Mouse (Mus musculus) heart, adult 2 months (tissue): ENCODE measurements at regions not wholly inside any gene's neighbourhood (a gene's known extent, or its start where the extent isn't known, plus 50 kb on each side); places are given as distances from the start of the nearest gene placed in this dataset.

Experiments
- DNase-seq, 2 experiments: peaks; one replicate each; pipeline ENCODE4 v3.0.0; 2021
- H3K27ac ChIP-seq: fragments of 200-600 bp; 2 replicates; pipeline ENCODE4 v1.8.1; 2022
- H3K27me3 ChIP-seq: fragments of 200-500 bp; 2 replicates; pipeline ENCODE4 v1.6.1; 2012; ENCODE audit warnings: mild to moderate bottlenecking, low read length, inconsistent platforms, mixed read lengths; ENCODE audit not compliant: control insufficient read depth, insufficient read depth
- H3K36me3 ChIP-seq: fragments of 200-500 bp; 2 replicates; pipeline ENCODE4 v1.6.1; 2012; ENCODE audit warnings: low read length, inconsistent platforms; ENCODE audit not compliant: control insufficient read depth, insufficient read depth
- H3K4me1 ChIP-seq: fragments of 200-500 bp; 2 replicates; pipeline ENCODE4 v1.6.1; 2011; ENCODE audit warnings: low read length; ENCODE audit not compliant: control insufficient read depth, insufficient read depth
- H3K4me3 ChIP-seq: fragments of 200-600 bp; 2 replicates; pipeline ENCODE4 v1.8.1; 2022
- H3K79me2 ChIP-seq: fragments of 200-500 bp; replicated peaks from 2 replicates; pipeline ENCODE4 v1.6.1; 2012; ENCODE audit warnings: mild to moderate bottlenecking, inconsistent platforms, low read length, moderate library complexity, mixed read lengths; ENCODE audit not compliant: control insufficient read depth, insufficient read depth
- H3K9ac ChIP-seq: fragments of 200-500 bp; 2 replicates; pipeline ENCODE4 v1.6.1; 2012; ENCODE audit warnings: low read depth, mild to moderate bottlenecking, control low read depth, inconsistent platforms, low read length, mixed read lengths
- CTCF ChIP-seq: fragments of 200-600 bp; IDR thresholded peaks from 2 replicates; pipeline ENCODE4 v1.8.1; 2022; ENCODE audit warnings: antibody characterized with exemption, mild to moderate bottlenecking, moderate library complexity
- EP300 ChIP-seq: fragments of 200-500 bp; IDR thresholded peaks from 2 replicates; pipeline ENCODE4 v1.6.1; 2011; ENCODE audit warnings: low read depth, low read length, control low read depth; ENCODE audit not compliant: insufficient read depth
- POLR2A ChIP-seq: fragments of 200-500 bp; IDR thresholded peaks from 2 replicates; pipeline ENCODE4 v1.6.1; 2011; ENCODE audit warnings: mild to moderate bottlenecking, low read depth, low read length, control low read depth; ENCODE audit not compliant: insufficient read depth
- WGBS: fragments of 180-500 bp; shearing (Covaris S2); methylation state at CpG from one replicate; pipeline ENCODE4 v1.1.7; 2018; 5-methylcytosine and 5-hydroxymethylcytosine counted together
- intact Hi-C: fragments of 180-260 bp; cut with DNase I; formaldehyde crosslinking; loops from one replicate; pipeline ENCODE4 v1.15.1; 2025

DNA sequence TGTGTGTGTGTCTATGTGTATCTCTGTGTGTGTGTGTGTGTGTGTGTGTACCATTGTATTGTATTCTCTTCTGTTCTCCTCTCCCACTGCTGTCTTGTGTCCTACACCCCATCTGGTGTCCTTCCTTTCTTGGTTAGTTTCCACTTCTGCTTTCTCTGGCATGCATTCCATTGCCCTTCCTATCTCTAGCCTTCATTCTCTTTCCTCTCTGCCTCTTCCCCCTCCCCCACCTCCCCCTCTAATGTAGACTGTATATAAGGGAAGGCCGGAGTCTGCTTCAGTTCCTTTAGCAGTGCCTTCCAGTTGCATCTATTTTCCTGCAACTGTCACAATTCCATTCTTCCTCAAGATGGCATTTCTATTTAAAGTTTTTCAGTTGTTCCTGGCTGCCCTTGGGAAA is 161.5 kb upstream of the Rxfp2 start:
- H3K27ac ChIP-seq, result no peak overlapping the region
- no peak for DNase-seq
- H3K27me3 ChIP-seq, result no peaks in the 10 kb centered on the region; the same call in 1 of the 2 replicates
- no peak overlapping the region for H3K4me3 ChIP-seq
- no peaks in the 10 kb centered on the region for H3K79me2 ChIP-seq
- H3K36me3 ChIP-seq, result no peaks in the 10 kb centered on the region
- H3K4me1 ChIP-seq, result no peaks in the 10 kb centered on the region
- intact Hi-C loops, result no loop called here
- WGBS, result 38% methylated on average over 1 of the region's 1 CpGs
- TF ChIP-seq POLR2A (no peak), EP300 (no peak), CTCF (no peak)
- H3K9ac ChIP-seq, result no peak overlapping the region

DNA sequence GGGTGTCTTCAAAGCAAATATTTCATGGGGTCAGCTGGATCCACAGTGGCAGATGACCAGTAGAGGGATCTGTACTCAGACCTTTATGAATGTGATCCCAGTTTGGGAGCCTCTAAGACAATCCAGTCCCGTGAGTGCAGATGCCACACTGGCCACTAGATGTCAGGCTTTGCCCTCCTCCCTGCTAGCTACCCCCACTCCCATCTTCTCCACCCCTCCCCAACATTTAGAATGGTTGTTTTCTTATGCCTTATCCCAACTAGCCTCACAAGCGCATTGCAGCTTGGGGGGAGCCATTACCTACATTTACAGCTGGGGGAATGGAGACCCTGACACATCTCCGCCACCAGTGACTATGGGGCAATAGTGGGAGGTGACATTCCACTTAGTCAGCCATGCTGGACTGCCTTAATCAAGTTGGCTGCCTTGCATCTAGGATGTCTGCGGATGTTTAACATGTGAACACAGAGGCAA is 156.9 kb upstream of the Rxfp2 start:
- H3K27ac ChIP-seq, result no peak overlapping the region
- peak; percentile 44 to 71 for DNase-seq
- 31% methylated on average over 4 of the region's 4 CpGs for WGBS
- TF ChIP-seq EP300 (peak; percentile 61; the same call in 1 of the 2 replicates), POLR2A (no peak), CTCF (peak; percentile 91)
- H3K9ac ChIP-seq, result no peak overlapping the region
- no peaks in the 10 kb centered on the region for H3K36me3 ChIP-seq
- H3K4me3 ChIP-seq, result no peak overlapping the region
- no peaks in the 10 kb centered on the region for H3K4me1 ChIP-seq
- intact Hi-C loops, result loop anchor here (1.0 kb wide), 2 partner anchors 122 to 160 kb away; no protein-coding TSS in a partner anchor
- no peaks in the 10 kb centered on the region for H3K27me3 ChIP-seq
- H3K79me2 ChIP-seq, result no peaks in the 10 kb centered on the region

DNA sequence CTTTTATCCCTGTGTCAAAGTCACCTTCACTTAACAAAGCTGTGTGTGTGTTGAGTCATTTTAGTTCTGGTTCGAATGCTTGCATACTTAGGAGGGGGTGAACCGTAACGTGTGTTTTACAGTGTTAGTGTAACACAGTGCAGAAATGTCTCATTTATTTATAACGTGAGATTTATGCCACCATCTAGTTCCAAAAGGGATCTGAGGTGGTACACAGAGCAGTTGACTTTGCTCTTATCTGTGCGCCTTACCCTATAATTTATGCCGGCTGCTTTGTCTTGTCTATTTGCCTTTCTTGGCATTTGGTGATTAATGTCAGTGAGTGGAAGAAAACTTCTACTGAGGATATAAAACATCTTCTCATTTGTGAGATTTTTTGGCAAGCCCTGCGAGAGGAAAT is 150.5 kb upstream of the Rxfp2 start:
- no peaks in the 10 kb centered on the region for H3K79me2 ChIP-seq
- intact Hi-C loops, result no loop called here
- no peak for TF ChIP-seq CTCF
- no peaks in the 10 kb centered on the region for H3K27me3 ChIP-seq
- DNase-seq, result no peak
- no peak overlapping the region for H3K27ac ChIP-seq
- H3K4me1 ChIP-seq, result no peaks in the 10 kb centered on the region
- no peak overlapping the region for H3K4me3 ChIP-seq
- no peaks in the 10 kb centered on the region for H3K36me3 ChIP-seq
- 72% methylated on average over 7 of the region's 7 CpGs for WGBS
- H3K9ac ChIP-seq, result no peak overlapping the region

DNA sequence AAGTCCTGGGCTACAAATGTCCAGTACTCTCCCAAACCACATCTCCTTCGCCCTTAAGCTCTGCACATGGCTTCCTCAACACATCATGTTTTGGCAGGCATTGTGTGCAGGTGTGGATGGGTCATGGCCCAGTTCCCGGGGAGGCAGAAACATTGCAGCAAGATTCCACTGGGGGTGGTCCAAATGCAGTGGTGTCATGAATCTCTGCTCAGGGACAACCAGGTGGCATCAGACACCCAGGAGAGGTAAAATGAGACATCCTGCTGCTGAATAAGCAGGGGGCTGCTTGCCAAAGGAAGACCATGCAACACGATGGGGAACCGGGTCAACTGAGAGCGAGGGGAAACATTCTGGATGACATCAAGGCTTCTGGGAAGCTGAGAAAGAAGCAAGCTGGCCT is 149.0 kb upstream of the Rxfp2 start:
- TF ChIP-seq POLR2A (no peak), CTCF (no peak), EP300 (no peak)
- H3K27me3 ChIP-seq, result no peaks in the 10 kb centered on the region
- intact Hi-C loops, result no loop called here
- H3K36me3 ChIP-seq, result no peaks in the 10 kb centered on the region
- no peaks in the 10 kb centered on the region for H3K4me1 ChIP-seq
- no peak overlapping the region for H3K27ac ChIP-seq
- WGBS, result 58% methylated on average over 5 of the region's 5 CpGs
- H3K79me2 ChIP-seq, result no peaks in the 10 kb centered on the region
- H3K4me3 ChIP-seq, result no peak overlapping the region
- no peak overlapping the region for H3K9ac ChIP-seq
- peak; percentile 8 to 23 for DNase-seq

DNA sequence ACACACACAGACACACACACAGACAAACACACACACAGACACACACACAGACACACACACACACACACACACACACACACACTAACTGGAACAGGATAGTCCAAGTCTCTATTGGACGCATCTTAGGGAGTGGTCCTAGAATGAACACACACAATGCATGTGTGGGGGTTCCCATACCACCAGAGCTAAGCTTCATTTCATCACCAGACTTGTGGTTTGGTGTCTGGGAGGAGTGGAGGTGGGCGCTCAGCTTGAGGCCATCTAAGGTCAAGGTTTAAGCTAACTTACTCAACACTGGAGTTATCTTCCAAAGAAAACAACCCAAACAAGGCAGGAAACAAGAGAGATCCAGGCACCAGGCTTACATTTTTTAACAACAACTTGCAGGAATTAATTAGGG is 147.9 kb upstream of the Rxfp2 start:
- no peaks in the 10 kb centered on the region for H3K4me1 ChIP-seq
- no peaks in the 10 kb centered on the region for H3K36me3 ChIP-seq
- H3K79me2 ChIP-seq, result no peaks in the 10 kb centered on the region
- H3K27me3 ChIP-seq, result no peaks in the 10 kb centered on the region
- TF ChIP-seq POLR2A, result no peak
- no peak for TF ChIP-seq EP300
- no peak for TF ChIP-seq CTCF
- no peak overlapping the region for H3K9ac ChIP-seq
- no peak overlapping the region for H3K4me3 ChIP-seq
- intact Hi-C loops, result no loop called here
- no peak overlapping the region for H3K27ac ChIP-seq
- WGBS, result 67% methylated on average over 2 of the region's 2 CpGs
- DNase-seq, result no peak

DNA sequence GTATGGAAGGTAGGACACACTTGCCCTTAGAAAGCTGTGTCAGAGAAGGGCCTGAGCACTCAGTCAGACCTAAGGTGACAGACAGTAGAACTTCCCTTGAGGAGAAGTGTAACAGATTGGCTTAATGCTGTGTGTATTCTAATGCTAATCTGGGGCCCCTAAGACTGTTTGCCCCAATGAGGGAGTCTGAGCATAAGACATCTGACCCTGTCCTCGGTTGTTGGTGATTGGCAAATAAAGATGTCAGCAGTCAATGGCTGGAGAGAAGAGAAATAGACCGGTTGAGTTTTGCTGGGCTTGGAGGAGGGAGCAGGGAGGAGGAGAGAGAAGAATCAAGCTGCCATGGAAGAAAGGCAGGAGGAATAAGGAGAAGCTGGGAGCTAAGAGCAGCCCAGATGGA is 147.0 kb upstream of the Rxfp2 start:
- H3K27me3 ChIP-seq, result no peaks in the 10 kb centered on the region
- DNase-seq, result no peak
- H3K36me3 ChIP-seq, result no peaks in the 10 kb centered on the region
- 49% methylated on average over 2 of the region's 2 CpGs for WGBS
- intact Hi-C loops, result no loop called here
- H3K79me2 ChIP-seq, result no peaks in the 10 kb centered on the region
- H3K4me1 ChIP-seq, result no peaks in the 10 kb centered on the region
- no peak overlapping the region for H3K27ac ChIP-seq
- H3K4me3 ChIP-seq, result no peak overlapping the region
- H3K9ac ChIP-seq, result no peak overlapping the region
- TF ChIP-seq CTCF (no peak), EP300 (no peak), POLR2A (no peak)
